Mouse (Mus musculus) neural tube, embryonic 11.5 days (tissue): ENCODE results near the gene Tnfrsf14. TPM values are rescaled to one million over a fixed set of nuclear protein-coding genes. Genes with fewer than 3 reads are reported as not detected.
A peak's percentile ranks its signal among the peaks of the same experiment; 100 is the strongest.

Experiments
- ATAC-seq: fragments of 200-750 bp; cut with Nextera tagmentation; 2 replicates; pipeline ENCODE4 v1.8.0; 2017; ENCODE audit warnings: moderate number of reproducible peaks, mild to moderate bottlenecking, moderate TSS enrichment, moderate library complexity; ENCODE audit not compliant: insufficient read depth, low FRiP score, low TSS enrichment
- DNase-seq: peaks from one replicate; pipeline ENCODE4 v3.0.0-alpha.2; 2015; ENCODE audit warnings: low spot score
- H3K27ac ChIP-seq: fragments of 300-500 bp; sonication (generic); 2 replicates; pipeline ENCODE4 v1.5.1; 2014; ENCODE audit warnings: low read depth, mild to moderate bottlenecking, low read length
- H3K27me3 ChIP-seq: fragments of 300-500 bp; sonication (generic); 2 replicates; pipeline ENCODE4 v1.6.1; 2014; ENCODE audit warnings: mild to moderate bottlenecking, low read length, mixed read lengths; ENCODE audit not compliant: control insufficient read depth, insufficient read depth
- H3K36me3 ChIP-seq: fragments of 300-500 bp; sonication (generic); 2 replicates; pipeline ENCODE4 v1.6.1; 2014; ENCODE audit warnings: mild to moderate bottlenecking, low read length, moderate library complexity, mixed read lengths; ENCODE audit not compliant: control insufficient read depth, insufficient read depth
- H3K4me1 ChIP-seq: fragments of 300-500 bp; sonication (generic); 2 replicates; pipeline ENCODE4 v1.6.1; 2014; ENCODE audit warnings: low read length, mixed read lengths; ENCODE audit not compliant: control insufficient read depth, insufficient read depth
- H3K4me2 ChIP-seq: fragments of 300-500 bp; sonication (generic); 2 replicates; pipeline ENCODE4 v1.6.1; 2014; ENCODE audit warnings: low read depth, mild to moderate bottlenecking, moderate library complexity
- H3K4me3 ChIP-seq: fragments of 300-500 bp; sonication (generic); 2 replicates; pipeline ENCODE4 v1.5.1; 2014; ENCODE audit warnings: low read depth, low read length
- H3K9ac ChIP-seq: fragments of 300-500 bp; sonication (generic); 2 replicates; pipeline ENCODE4 v1.6.1; 2014; ENCODE audit warnings: mild to moderate bottlenecking, low read length
- H3K9me3 ChIP-seq: fragments of 300-500 bp; sonication (generic); 2 replicates; pipeline ENCODE4 v1.6.1; 2016; ENCODE audit warnings: low read length; ENCODE audit not compliant: control insufficient read depth
- WGBS: fragments of 180-500 bp; shearing (Covaris S2); extraction: QIAGEN DNeasy Blood & Tissue Kit; methylation state at CpG from one replicate; pipeline ENCODE4 v1.1.7; 2014; 5-methylcytosine and 5-hydroxymethylcytosine counted together
- polyA plus RNA-seq: library from polyadenylated mRNA; unstranded; fragments of >200 nt; fragmentation: Nextera tagmentation; extraction: Ambion mirVana; gene quantifications from 2 replicates; pipeline ENCODE4 v1.2.1, GENCODE M21; 2014

The Tnfrsf14 gene
- polyA plus RNA-seq, 1 experiment from 2014 or later, result 1.1 TPM

DNA sequence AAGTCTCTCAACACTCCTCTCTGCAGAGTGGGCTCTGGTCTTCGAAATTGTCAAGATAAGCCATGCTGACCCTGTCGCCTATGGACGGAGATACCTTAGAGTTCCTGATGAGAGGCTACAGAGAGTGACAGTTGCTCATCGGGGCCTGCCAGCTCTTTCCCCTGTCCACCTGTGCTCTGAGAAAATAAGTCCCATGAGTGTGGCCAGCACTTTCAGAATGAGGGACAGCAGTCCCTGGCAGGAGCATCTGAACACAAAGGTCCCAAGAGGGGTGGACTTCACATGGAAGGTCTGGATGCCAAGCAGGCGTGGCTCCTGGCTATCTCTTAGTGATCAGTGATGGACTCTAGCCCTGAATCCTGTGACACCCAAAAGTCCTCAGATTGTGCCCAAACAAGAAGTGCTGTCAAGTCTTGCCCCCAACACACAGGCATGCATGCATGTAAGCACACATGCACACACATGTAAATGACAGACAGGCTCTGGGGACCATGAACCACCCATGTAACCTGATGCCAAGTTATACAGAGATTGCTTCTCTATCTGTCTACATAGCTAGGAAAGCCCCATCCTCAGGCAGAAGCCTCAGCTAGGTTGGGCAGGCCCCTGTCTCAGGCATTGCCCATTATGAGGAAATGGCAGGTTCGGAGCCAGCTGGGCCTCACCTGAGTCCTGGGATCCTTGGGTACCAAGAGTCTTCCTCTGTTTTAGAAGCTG, 15.1 kb upstream of the Tnfrsf14 start:
- ATAC-seq (no peak), DNase-seq (peak; percentile 6)
- no peaks in the 10 kb centered on the region for H3K9me3 ChIP-seq
- H3K4me2 ChIP-seq, result no peak overlapping the region
- H3K4me3 ChIP-seq, result no peak overlapping the region
- H3K9ac ChIP-seq, result no peak overlapping the region
- peaks cover 14% of the 10 kb centered on the region for H3K4me1 ChIP-seq
- H3K27ac ChIP-seq, result no peak overlapping the region
- WGBS, result 91% methylated on average over 6 of the region's 6 CpGs
- no peaks in the 10 kb centered on the region for H3K27me3 ChIP-seq
- no peaks in the 10 kb centered on the region for H3K36me3 ChIP-seq

DNA sequence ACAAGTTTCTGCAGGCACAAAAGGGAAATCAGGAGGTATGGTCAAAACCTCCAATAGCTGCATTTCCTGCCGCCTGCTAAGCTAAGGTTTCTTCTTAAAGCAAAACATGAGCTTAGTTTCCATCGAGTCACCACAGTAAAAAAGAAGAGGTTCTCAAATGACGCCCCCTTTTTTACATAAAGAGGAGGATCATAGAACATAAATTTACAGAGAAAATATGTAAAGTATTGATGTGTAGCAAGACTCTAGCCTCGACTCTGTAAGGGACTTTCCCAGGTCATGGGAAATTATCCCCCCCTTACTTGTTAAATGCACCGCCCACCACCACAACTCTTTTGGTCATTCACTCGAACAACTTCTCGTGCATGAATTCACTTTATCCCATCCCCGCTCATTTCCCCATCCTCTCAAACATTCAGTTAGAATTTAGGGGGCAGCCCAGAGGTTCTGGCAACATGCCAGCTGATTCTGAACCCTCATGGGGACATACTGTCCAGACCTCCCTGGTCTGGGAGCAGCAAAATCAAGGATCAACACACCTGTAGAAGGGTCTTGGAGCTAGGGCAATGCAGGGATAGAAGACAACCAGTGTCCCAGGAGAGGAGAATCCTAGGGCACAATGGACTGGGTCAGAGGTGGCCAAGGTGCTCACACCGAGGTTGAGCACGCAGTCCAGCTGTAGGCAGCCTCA, 14.4 kb upstream of the Tnfrsf14 start:
- ATAC-seq (no peak), DNase-seq (no peak)
- Histone ChIP-seq H3K9ac (no peak overlapping the region), H3K4me3 (no peak overlapping the region), H3K27ac (no peak overlapping the region), H3K27me3 (no peaks in the 10 kb centered on the region), H3K36me3 (no peaks in the 10 kb centered on the region), H3K9me3 (no peaks in the 10 kb centered on the region), H3K4me2 (no peak overlapping the region), H3K4me1 (peaks cover 12% of the 10 kb centered on the region)
- WGBS, result 86% methylated on average over 10 of the region's 10 CpGs

DNA sequence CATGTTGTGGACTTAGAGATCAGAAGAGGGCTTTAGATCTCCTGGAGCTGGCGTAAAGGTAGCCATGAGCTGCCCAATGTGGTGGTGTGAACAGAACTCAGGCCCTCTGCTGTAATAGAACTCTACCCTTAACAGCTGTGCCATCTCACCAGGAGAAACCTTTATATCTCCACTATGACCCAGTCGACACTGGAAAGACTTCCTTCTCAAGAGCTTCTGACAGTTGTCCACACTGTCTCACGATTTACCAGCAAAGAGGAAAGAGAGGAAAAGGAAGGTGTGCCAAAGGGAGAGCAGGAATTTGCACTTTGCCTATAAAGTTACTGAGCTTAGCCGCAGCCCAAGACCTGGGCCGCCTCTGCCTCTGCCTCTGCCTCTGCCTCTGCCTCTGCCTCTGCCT, 13.5 kb upstream of the Tnfrsf14 start:
- WGBS, result 88% methylated on average over 4 of the region's 5 CpGs

GRCm38 (mm10) chr4:154940156-154940555, 11.8 kb upstream of the Tnfrsf14 start:
- no peaks in the 10 kb centered on the region for H3K36me3 ChIP-seq
- H3K27me3 ChIP-seq, result no peaks in the 10 kb centered on the region
- H3K9me3 ChIP-seq, result no peaks in the 10 kb centered on the region
- no peak overlapping the region for H3K9ac ChIP-seq
- ATAC-seq (no peak), DNase-seq (no peak)
- no peaks in the 10 kb centered on the region; the same call in none of the 2 replicates for H3K4me1 ChIP-seq
- no peak overlapping the region for H3K4me2 ChIP-seq
- WGBS, result 84% methylated on average over 2 of the region's 2 CpGs
- no peak overlapping the region for H3K4me3 ChIP-seq
- H3K27ac ChIP-seq, result no peak overlapping the region

More for the DNA sequence above, 13.5 kb upstream of the Tnfrsf14 start:
- Histone ChIP-seq H3K4me1 (peaks cover 8% of the 10 kb centered on the region), H3K4me2 (no peak overlapping the region), H3K9me3 (no peaks in the 10 kb centered on the region), H3K27ac (no peak overlapping the region), H3K27me3 (no peaks in the 10 kb centered on the region), H3K4me3 (no peak overlapping the region), H3K9ac (no peak overlapping the region), H3K36me3 (no peaks in the 10 kb centered on the region)
- DNase-seq (no peak), ATAC-seq (no peak)

- Histone ChIP-seq H3K9me3 (no peaks in the 10 kb centered on the region), H3K27me3 (no peaks in the 10 kb centered on the region), H3K9ac (no peak overlapping the region), H3K4me2 (no peak overlapping the region), H3K4me3 (no peak overlapping the region), H3K27ac (no peak overlapping the region), H3K4me1 (no peaks in the 10 kb centered on the region), H3K36me3 (no peaks in the 10 kb centered on the region)
- no peak for ATAC-seq
- whole genome bisulfite sequencing, result 80% methylated on average over 1 of the region's 1 CpGs
- no peak for DNase-seq
These were observed 9.4 kb upstream of the Tnfrsf14 start for GRCm38 (mm10) chr4:154937746-154938145.

- Histone ChIP-seq H3K27me3 (no peaks in the 10 kb centered on the region), H3K4me3 (no peak overlapping the region), H3K9me3 (no peaks in the 10 kb centered on the region), H3K4me2 (no peak overlapping the region), H3K27ac (no peak overlapping the region), H3K36me3 (no peaks in the 10 kb centered on the region), H3K4me1 (no peaks in the 10 kb centered on the region), H3K9ac (no peak overlapping the region)
- no peak for DNase-seq
- ATAC-seq, result no peak
- 63% methylated on average over 8 of the region's 8 CpGs for WGBS
These were observed 8.3 kb upstream of the Tnfrsf14 start for GRCm38 (mm10) chr4:154936542-154937255.

GRCm38 (mm10) chr4:154935788-154936187, 7.4 kb upstream of the Tnfrsf14 start:
- Histone ChIP-seq H3K27me3 (no peaks in the 10 kb centered on the region), H3K4me2 (no peak overlapping the region), H3K36me3 (no peaks in the 10 kb centered on the region), H3K9me3 (no peaks in the 10 kb centered on the region), H3K9ac (no peak overlapping the region), H3K27ac (no peak overlapping the region), H3K4me3 (no peak overlapping the region), H3K4me1 (no peaks in the 10 kb centered on the region)
- DNase-seq (no peak), ATAC-seq (no peak)
- WGBS, result 81% methylated on average over 7 of the region's 7 CpGs

DNA sequence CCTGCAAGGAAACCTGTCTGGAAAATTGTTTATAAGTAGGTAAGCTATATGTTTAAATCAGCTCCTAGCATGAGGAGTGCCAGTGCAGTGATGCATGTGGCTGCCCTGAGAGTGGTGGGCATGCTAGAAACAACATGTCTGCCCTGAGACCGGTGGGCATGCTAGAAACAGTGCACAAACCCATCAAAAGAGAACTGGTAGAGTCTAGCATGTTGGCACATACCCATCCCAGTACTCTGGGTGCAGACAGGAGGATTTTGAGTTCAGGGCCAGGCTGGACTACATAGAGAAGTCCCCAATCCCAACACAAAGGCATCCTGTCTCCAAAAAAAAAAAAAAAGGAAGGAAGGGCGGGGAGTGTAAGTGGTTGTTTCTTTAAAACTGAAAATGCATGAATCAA, 6.4 kb upstream of the Tnfrsf14 start:
- Histone ChIP-seq H3K27me3 (no peaks in the 10 kb centered on the region), H3K4me3 (no peak overlapping the region), H3K36me3 (no peaks in the 10 kb centered on the region), H3K4me2 (no peak overlapping the region), H3K9ac (no peak overlapping the region), H3K27ac (no peak overlapping the region), H3K4me1 (no peaks in the 10 kb centered on the region), H3K9me3 (no peaks in the 10 kb centered on the region)
- WGBS, result 86% methylated on average over 2 of the region's 2 CpGs
- ATAC-seq (no peak), DNase-seq (no peak)
